9 mouse cellular contexts compared by ENCODE assay signal in the genomic region with DNA sequence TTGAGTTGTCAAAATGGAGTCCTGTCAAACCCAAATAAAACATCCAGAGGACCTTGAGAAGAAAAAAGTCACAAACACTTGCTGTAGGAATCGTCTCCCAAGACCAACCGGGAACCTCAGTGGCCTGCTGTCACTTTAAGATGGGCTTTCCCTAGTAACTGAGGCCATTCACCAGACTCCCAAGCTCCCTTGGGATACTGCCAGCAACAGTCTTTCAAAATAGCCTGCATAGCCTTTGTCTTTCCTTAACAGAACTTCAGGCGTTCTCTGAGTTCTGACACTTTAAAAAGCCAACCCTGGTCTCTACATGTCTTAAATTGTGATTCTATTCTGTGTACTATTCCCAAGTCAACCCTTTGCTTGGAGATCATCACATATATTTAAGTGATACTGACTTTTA.
DNase-seq lines count a peak whose midpoint lies in the region; ATAC-seq lines count a peak whose summit lies in the region.
"Had no signal": no experiment of that assay in that cellular context is flagged by ENCODE, and none has a peak within 500 bp of the region (broad histone marks: within the 10 kb centered on the region; RNA-seq: fewer than 3 reads in every experiment).

No protein-coding gene starts in this region.

- H3K27me3 ChIP-seq in embryonic facial prominence, embryonic 15.5 days = no peaks in the 10 kb centered on the region
- no peaks in the 10 kb centered on the region for H3K27me3 ChIP-seq in intestine, embryonic 16.5 days (replicated peaks; ENCODE audit: control insufficient read depth, insufficient read depth, low read length)

- 50% methylated on average over 3 of the region's 3 CpGs for WGBS in embryonic facial prominence, embryonic 15.5 days
- WGBS in intestine, embryonic 16.5 days = 59% methylated on average over 3 of the region's 3 CpGs

- H3K9ac ChIP-seq in embryonic facial prominence, embryonic 15.5 days = no peak overlapping the region
- no peak overlapping the region for H3K9ac ChIP-seq in intestine, embryonic 16.5 days (ENCODE audit: low read depth, low read length)
- H3K9ac ChIP-seq: liver, embryonic 14.5 days had no signal

- no peak for ATAC-seq in embryonic facial prominence, embryonic 15.5 days (ENCODE audit: insufficient number of reproducible peaks, low FRiP score, low TSS enrichment, low read depth)
- no peak for ATAC-seq in intestine, embryonic 16.5 days

- peak; percentile 74 for DNase-seq in adrenal gland, postnatal 14 days
- DNase-seq in adrenal gland, adult 18-20 months (ENCODE audit: low spot score in 2 of 2) = no peak
- peak; percentile 35 to 50 for DNase-seq in layer of hippocampus, postnatal 10 days (ENCODE audit: low spot score in 2 of 2)
- DNase-seq in layer of hippocampus, postnatal 36 days = no peak
- DNase-seq in kidney, postnatal 25 days = peak; percentile 67 to 73
- no peak for DNase-seq in embryo, embryonic 10.5 days (ENCODE audit: low spot score)

- 0 out of 2 replicates have a peak overlapping the region, but pooled peaks have one; percentile 49 for H3K27ac ChIP-seq in embryonic facial prominence, embryonic 15.5 days (replicated peaks)
- H3K27ac ChIP-seq in intestine, embryonic 16.5 days (ENCODE audit: low read length) = no peak overlapping the region
- H3K27ac ChIP-seq: liver, embryonic 14.5 days had no signal

- 0 out of 2 replicates have a peak, but pooled peaks cover 7% of the 10 kb centered on the region for H3K4me1 ChIP-seq in embryonic facial prominence, embryonic 15.5 days
- H3K4me1 ChIP-seq in intestine, embryonic 16.5 days (ENCODE audit: control insufficient read depth, insufficient read depth, low read length) = peaks cover 10% of the 10 kb centered on the region; the same call in 1 of the 2 replicates

- no peaks in the 10 kb centered on the region for H3K36me3 ChIP-seq in embryonic facial prominence, embryonic 15.5 days
- no peaks in the 10 kb centered on the region for H3K36me3 ChIP-seq in intestine, embryonic 16.5 days (ENCODE audit: control insufficient read depth, insufficient read depth, low read length)

- no peaks in the 10 kb centered on the region for H3K9me3 ChIP-seq in embryonic facial prominence, embryonic 15.5 days (replicated peaks)
- no peaks in the 10 kb centered on the region for H3K9me3 ChIP-seq in intestine, embryonic 16.5 days (ENCODE audit: control insufficient read depth, low read length)

- H3K4me3 ChIP-seq in embryonic facial prominence, embryonic 15.5 days (replicated peaks) = no peak overlapping the region
- no peak overlapping the region for H3K4me3 ChIP-seq in intestine, embryonic 16.5 days (ENCODE audit: low read length)

- no peak overlapping the region for H3K4me2 ChIP-seq in embryonic facial prominence, embryonic 15.5 days (replicated peaks)
- H3K4me2 ChIP-seq in intestine, embryonic 16.5 days (ENCODE audit: low read depth, low read length) = no peak overlapping the region

Comparison
In these comparisons a context has a peak if more than half of its experiments do, and no peak if none do; other contexts are left out.
1. DNase-seq: peak in adrenal gland, postnatal 14 days (single experiment), layer of hippocampus, postnatal 10 days (2 of 2) and kidney, postnatal 25 days (2 of 2); none in adrenal gland, adult 18-20 months (0 of 2), layer of hippocampus, postnatal 36 days (0 of 2) and embryo, embryonic 10.5 days (single experiment).